Mouse (Mus musculus) ES-Bruce4 (cell line): ENCODE results near the gene Nrxn3.

ENCODE experiments used
- CTCF ChIP-seq: IDR thresholded peaks from one replicate; pipeline ENCODE4 v1.8.1; 2011; ENCODE audit warnings: low read depth, low read length
- POLR2A ChIP-seq: IDR thresholded peaks from one replicate; pipeline ENCODE4 v1.8.1; 2011; ENCODE audit warnings: low read length; ENCODE audit not compliant: insufficient read depth

- no peak for TF ChIP-seq CTCF
- no peak for TF ChIP-seq POLR2A
Observed at GRCm38 (mm10) chr12:89699469-89699868, 976.8 kb downstream of the Nrxn3 start.
